ENCODE assay signal across 11 mouse cellular contexts in the genomic region with DNA sequence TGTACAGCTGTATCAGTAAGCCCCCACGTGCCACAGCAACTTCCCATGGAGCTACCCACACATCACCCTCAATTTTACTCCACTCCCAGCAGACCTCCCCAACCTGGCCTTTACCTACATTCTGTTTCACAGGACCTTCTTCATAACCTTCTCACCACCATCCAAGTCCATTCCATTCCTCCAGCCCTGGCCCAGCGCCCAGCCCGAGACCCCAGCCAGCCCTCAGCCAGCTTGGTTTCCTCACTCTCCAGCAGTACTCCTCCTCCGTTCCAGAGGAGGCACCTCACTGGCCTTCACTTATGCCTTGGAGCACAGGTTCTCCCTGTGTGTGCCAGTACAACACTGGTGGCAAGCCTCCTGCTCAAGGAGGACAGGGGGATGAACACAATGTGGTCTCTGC. TPM values are rescaled to one million over a fixed set of nuclear protein-coding genes. Genes with fewer than 3 reads are reported as not detected.
DNase-seq lines count a peak whose midpoint lies in the region; ATAC-seq and TF ChIP-seq lines count a peak whose summit lies in the region.
"Had no signal": no experiment of that assay in that cellular context is flagged by ENCODE, and none has a peak within 500 bp of the region (broad histone marks: within the 10 kb centered on the region; RNA-seq: fewer than 3 reads in every experiment).

No protein-coding gene starts in this region.

- H3K27ac ChIP-seq in liver, embryonic 11.5 days (ENCODE audit: low read depth, low read length) = no peak overlapping the region
- no peak overlapping the region for H3K27ac ChIP-seq in hindbrain, embryonic 16.5 days (ENCODE audit: low read depth, low read length)
- H3K27ac ChIP-seq: stomach, embryonic 15.5 days had no signal

- H3K9me3 ChIP-seq in liver, embryonic 11.5 days (ENCODE audit: control insufficient read depth, low read length) = no peaks in the 10 kb centered on the region
- no peaks in the 10 kb centered on the region for H3K9me3 ChIP-seq in hindbrain, embryonic 16.5 days (ENCODE audit: control insufficient read depth, low read length)
- H3K9me3 ChIP-seq: stomach, embryonic 15.5 days had no signal

- H3ac ChIP-seq in myocyte (ENCODE audit: control insufficient read depth, insufficient read length) = peak overlapping the region; percentile 72

- 75% methylated on average over 4 of the region's 4 CpGs for WGBS in liver, embryonic 11.5 days
- 75% methylated on average over 4 of the region's 4 CpGs for WGBS in hindbrain, embryonic 16.5 days

- H3K4me2 ChIP-seq in liver, embryonic 11.5 days = peak overlapping the region; percentile 88
- H3K4me2 ChIP-seq in hindbrain, embryonic 16.5 days (ENCODE audit: low read length) = peak overlapping the region; percentile 93
- peak overlapping the region; percentile 86 for H3K4me2 ChIP-seq in myocyte (ENCODE audit: low read depth)

- peak overlapping the region; percentile 22; the same call in 1 of the 2 replicates for H3K9ac ChIP-seq in liver, embryonic 11.5 days (ENCODE audit: low read depth, low read length)
- H3K9ac ChIP-seq in hindbrain, embryonic 16.5 days (ENCODE audit: low read depth, low read length) = no peak overlapping the region
- H3K9ac ChIP-seq: stomach, embryonic 15.5 days had no signal

- peak; percentile 21 to 40 for DNase-seq in adrenal gland, adult (ENCODE audit: inconsistent age in 2 of 2, low spot score in 1 of 2)
- DNase-seq in adrenal gland, adult 2 months = no peak
- no peak for DNase-seq in liver, embryonic 11.5 days (ENCODE audit: low spot score)
- DNase-seq in liver = no peak
- DNase-seq in embryo, embryonic 9.5 days (ENCODE audit: extremely low spot score) = no peak
- DNase-seq in frontal cortex, postnatal 36 days (ENCODE audit: low spot score in 2 of 2) = no peak
- DNase-seq: cerebellum, postnatal 36 days had no signal

- peaks cover 32% of the 10 kb centered on the region for H3K4me1 ChIP-seq in liver, embryonic 11.5 days (replicated peaks; ENCODE audit: control insufficient read depth, insufficient read depth, low read length)
- H3K4me1 ChIP-seq in hindbrain, embryonic 16.5 days (ENCODE audit: control insufficient read depth, insufficient read depth, low read depth, low read length) = peaks cover 28% of the 10 kb centered on the region

- H3K4me3 ChIP-seq in liver, embryonic 11.5 days (ENCODE audit: low read depth, low read length) = peak overlapping the region; percentile 98
- no peak overlapping the region for H3K4me3 ChIP-seq in hindbrain, embryonic 16.5 days (ENCODE audit: low read length)
- peak overlapping the region; percentile 76 for H3K4me3 ChIP-seq in myocyte

- H3K36me3 ChIP-seq in liver, embryonic 11.5 days (ENCODE audit: control insufficient read depth, insufficient read depth, low read length) = no peaks in the 10 kb centered on the region
- H3K36me3 ChIP-seq in hindbrain, embryonic 16.5 days (ENCODE audit: control insufficient read depth, insufficient read depth, low read length) = no peaks in the 10 kb centered on the region
- H3K36me3 ChIP-seq in myocyte (ENCODE audit: control insufficient read depth, insufficient read depth) = no peaks in the 10 kb centered on the region
- H3K36me3 ChIP-seq: stomach, embryonic 15.5 days had no signal

- peak; percentile 4 for TF ChIP-seq POLR2A in myocyte (IDR thresholded peaks at IDR 0.05; ENCODE audit: insufficient read length, low read depth)

- no peaks in the 10 kb centered on the region for H3K27me3 ChIP-seq in liver, embryonic 11.5 days (replicated peaks; ENCODE audit: control insufficient read depth, insufficient read depth, low read length)
- H3K27me3 ChIP-seq in hindbrain, embryonic 16.5 days (replicated peaks; ENCODE audit: control insufficient read depth, insufficient read depth, low read length) = no peaks in the 10 kb centered on the region
- no peaks in the 10 kb centered on the region for H3K27me3 ChIP-seq in myocyte (ENCODE audit: control insufficient read depth, insufficient read depth, insufficient read length)
- H3K27me3 ChIP-seq: stomach, embryonic 15.5 days had no signal

- peaks cover 66% of the 10 kb centered on the region for H3K79me2 ChIP-seq in myocyte (ENCODE audit: control insufficient read depth, insufficient read depth)

- ATAC-seq in liver, embryonic 11.5 days (replicated peaks; ENCODE audit: low FRiP score) = no peak
- no peak for ATAC-seq in hindbrain, embryonic 16.5 days

TF ChIP-seq in myocyte, 11 proteins besides CTCF, POLR2A, EP300 and RAD21:
- TF ChIP-seq TCF3 (IDR thresholded peaks at IDR 0.05; ENCODE audit: insufficient read length, low read depth) (no peak), TCF12 (IDR thresholded peaks at IDR 0.05; ENCODE audit: insufficient read depth, poor library complexity, severe bottlenecking) (no peak), MAX (IDR thresholded peaks at IDR 0.05; ENCODE audit: low read depth) (no peak), POLR2AphosphoS2 (IDR thresholded peaks at IDR 0.05; ENCODE audit: insufficient read length, low read depth) (peak; percentile 24)

RNA-seq across cellular contexts. Expression of gene Sbf1, which starts 1.8 kb away (rescaled TPM):
- 10 to 100 TPM; 75.8 to 80.8 TPM for total RNA-seq in adrenal gland, adult 2 months (2021)
- polyA plus RNA-seq in adrenal gland, adult 2 months (2012; rRNA removed) = 171 and 187 TPM in 2 replicates
- polyA plus RNA-seq in liver, embryonic 11.5 days (2014; fragmentation: Nextera tagmentation; extraction: Ambion mirVana) = 51.4 and 52.2 TPM in 2 replicates
- 93.2 and 102 TPM in 2 replicates for polyA plus RNA-seq in hindbrain, embryonic 16.5 days (2015; fragmentation: Nextera tagmentation; extraction: Ambion mirVana)
- polyA plus RNA-seq in myocyte (2012; fragmentation: generic; extraction: Trizol) = 222 TPM

RNA-seq across cellular contexts. Expression of gene Adm2, which starts 9.2 kb away (rescaled TPM):
- not detected for total RNA-seq in adrenal gland, adult 2 months (2021)
- polyA plus RNA-seq in adrenal gland, adult 2 months (2012; rRNA removed) = 0.17 TPM in 1 of 2 replicates, not detected in the other
- 6.6 and 7.0 TPM in 2 replicates for polyA plus RNA-seq in liver, embryonic 11.5 days (2014; fragmentation: Nextera tagmentation; extraction: Ambion mirVana)
- polyA plus RNA-seq in hindbrain, embryonic 16.5 days (2015; fragmentation: Nextera tagmentation; extraction: Ambion mirVana) = not detected in 2 replicates
- 71.1 TPM for polyA plus RNA-seq in myocyte (2012; fragmentation: generic; extraction: Trizol)
- total RNA-seq: granulocyte monocyte progenitor cell, adult 5-6 weeks had no signal

RNA-seq across cellular contexts. Expression of gene Miox, which starts 20.8 kb away (rescaled TPM):
- not detected for total RNA-seq in adrenal gland, adult 2 months (2021)
- polyA plus RNA-seq in adrenal gland, adult 2 months (2012; rRNA removed) = 0.21 and 0.92 TPM in 2 replicates
- polyA plus RNA-seq in liver, embryonic 11.5 days (2014; fragmentation: Nextera tagmentation; extraction: Ambion mirVana) = 2.0 and 2.7 TPM in 2 replicates
- polyA plus RNA-seq in hindbrain, embryonic 16.5 days (2015; fragmentation: Nextera tagmentation; extraction: Ambion mirVana) = not detected in 2 replicates
- polyA plus RNA-seq in myocyte (2012; fragmentation: generic; extraction: Trizol) = 0.04 TPM
- total RNA-seq: granulocyte monocyte progenitor cell, adult 5-6 weeks had no signal

RNA-seq across cellular contexts. Expression of gene Lmf2, which starts 42.1 kb away (rescaled TPM):
- 10 to 100 TPM; 37.1 to 40.2 TPM for total RNA-seq in adrenal gland, adult 2 months (2021)
- polyA plus RNA-seq in adrenal gland, adult 2 months (2012; rRNA removed) = 58.0 and 63.1 TPM in 2 replicates
- polyA plus RNA-seq in liver, embryonic 11.5 days (2014; fragmentation: Nextera tagmentation; extraction: Ambion mirVana) = 44.1 and 46.0 TPM in 2 replicates
- 33.0 and 38.5 TPM in 2 replicates for polyA plus RNA-seq in hindbrain, embryonic 16.5 days (2015; fragmentation: Nextera tagmentation; extraction: Ambion mirVana)
- polyA plus RNA-seq in myocyte (2012; fragmentation: generic; extraction: Trizol) = 96.5 TPM

RNA-seq across cellular contexts. Expression of gene Ncaph2, which starts 42.2 kb away (rescaled TPM):
- total RNA-seq in adrenal gland, adult 2 months (2021) = 10 to 100 TPM; 61.7 to 74.8 TPM
- 101 and 102 TPM in 2 replicates for polyA plus RNA-seq in adrenal gland, adult 2 months (2012; rRNA removed)
- polyA plus RNA-seq in liver, embryonic 11.5 days (2014; fragmentation: Nextera tagmentation; extraction: Ambion mirVana) = 163 TPM in 2 replicates
- polyA plus RNA-seq in hindbrain, embryonic 16.5 days (2015; fragmentation: Nextera tagmentation; extraction: Ambion mirVana) = 115 and 122 TPM in 2 replicates
- 182 TPM for polyA plus RNA-seq in myocyte (2012; fragmentation: generic; extraction: Trizol)

Comparison
In these comparisons a context has a peak if more than half of its experiments do, and no peak if none do; other contexts are left out.
1. DNase-seq: peak in adrenal gland, adult (2 of 2); none in adrenal gland, adult 2 months (single experiment), liver, embryonic 11.5 days (single experiment), liver (single experiment), embryo, embryonic 9.5 days (single experiment) and frontal cortex, postnatal 36 days (0 of 2).
2. Peak in every context shown above with its lines, with median percentiles within 50 percentile points of each other: H3K4me2 ChIP-seq.